Mouse (Mus musculus) heart, embryonic 14.5 days (tissue): ENCODE measurements around the gene Chst5. TPM values are rescaled to one million over a fixed set of nuclear protein-coding genes. Genes with fewer than 3 reads are reported as not detected.

Source experiments
- ATAC-seq: fragments of 200-750 bp; cut with Nextera tagmentation; 2 replicates; pipeline ENCODE4 v1.8.0; 2017; ENCODE audit warnings: low read depth, moderate TSS enrichment; ENCODE audit not compliant: insufficient number of reproducible peaks, insufficient read depth, low FRiP score
- H3K27ac ChIP-seq, 2 experiments: fragments of 200-500 bp in 1 of 2; fragments of 300-500 bp in 1 of 2; sonication (generic) in 1 of 2; replicated peaks in 1 of 2; 2 replicates each; pipeline ENCODE4 v1.5.1; 2012 to 2014; ENCODE audit warnings: low read depth in 2 of 2, low read length in 2 of 2, control low read depth in 1 of 2, mild to moderate bottlenecking in 1 of 2, mixed read lengths in 1 of 2; ENCODE audit not compliant: control insufficient read depth in 1 of 2, insufficient read depth in 1 of 2
- H3K27me3 ChIP-seq: fragments of 300-500 bp; sonication (generic); 2 replicates; pipeline ENCODE4 v1.6.1; 2014; ENCODE audit warnings: mild to moderate bottlenecking, low read length, control low read depth; ENCODE audit not compliant: control insufficient read depth, insufficient read depth
- H3K36me3 ChIP-seq: fragments of 300-500 bp; sonication (generic); 2 replicates; pipeline ENCODE4 v1.6.1; 2014; ENCODE audit warnings: mild to moderate bottlenecking, control low read depth, low read length, mixed read lengths; ENCODE audit not compliant: control insufficient read depth, insufficient read depth
- H3K4me1 ChIP-seq, 2 experiments: fragments of 200-500 bp in 1 of 2; fragments of 300-500 bp in 1 of 2; sonication (generic) in 1 of 2; 2 replicates each; pipeline ENCODE4 v1.6.1; 2012 to 2014; ENCODE audit warnings: low read length in 2 of 2, control low read depth in 1 of 2, mixed read lengths in 1 of 2; ENCODE audit not compliant: control insufficient read depth in 2 of 2, insufficient read depth in 2 of 2
- H3K4me2 ChIP-seq: fragments of 300-500 bp; sonication (generic); 2 replicates; pipeline ENCODE4 v1.6.1; 2014; ENCODE audit warnings: mild to moderate bottlenecking, low read length
- H3K4me3 ChIP-seq, 2 experiments: fragments of 200-500 bp in 1 of 2; fragments of 300-500 bp in 1 of 2; sonication (generic) in 1 of 2; 2 replicates each; pipeline ENCODE4 v1.5.1; 2012 to 2014; ENCODE audit warnings: low read length in 2 of 2, mild to moderate bottlenecking in 2 of 2, control low read depth in 1 of 2, low read depth in 1 of 2, moderate library complexity in 1 of 2; ENCODE audit not compliant: control insufficient read depth in 1 of 2, insufficient read depth in 1 of 2
- H3K9ac ChIP-seq: fragments of 300-500 bp; sonication (generic); 2 replicates; pipeline ENCODE4 v1.6.1; 2014; ENCODE audit warnings: mild to moderate bottlenecking, low read length
- H3K9me3 ChIP-seq: fragments of 300-500 bp; sonication (generic); 2 replicates; pipeline ENCODE4 v1.6.1; 2016; ENCODE audit warnings: low read length, control low read depth; ENCODE audit not compliant: control insufficient read depth
- WGBS: fragments of 180-500 bp; shearing (Covaris S2); extraction: QIAGEN DNeasy Blood & Tissue Kit; methylation state at CpG from one replicate; pipeline ENCODE4 v1.1.7; 2014; 5-methylcytosine and 5-hydroxymethylcytosine counted together
- polyA plus RNA-seq: library from polyadenylated mRNA; unstranded; fragments of >200 nt; fragmentation: Nextera tagmentation; extraction: Ambion mirVana; gene quantifications from 2 replicates; pipeline ENCODE4 v1.2.1, GENCODE M21; 2014

The Chst5 gene
- polyA plus RNA-seq, 1 experiment from 2014 or later: 0.12 TPM

DNA sequence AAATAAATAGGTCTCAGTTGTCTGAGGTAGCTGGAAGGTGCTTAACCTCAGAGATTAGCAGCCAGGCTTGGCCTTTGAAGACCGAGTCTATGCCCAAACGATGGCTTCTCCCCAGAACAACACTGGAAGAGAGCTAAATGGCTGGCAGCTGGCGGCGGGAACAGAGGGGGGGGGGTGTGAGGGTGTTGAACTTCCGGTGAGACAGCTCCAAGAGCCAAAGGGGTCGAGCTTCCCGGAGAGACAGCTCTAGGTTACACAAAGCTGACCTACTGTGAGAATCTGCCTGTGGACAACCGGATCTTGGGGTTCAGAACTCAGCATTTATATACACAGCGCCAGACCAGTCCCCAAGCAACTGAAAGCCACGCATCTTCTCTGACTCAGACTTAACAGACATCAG is 11.7 kb downstream of the Chst5 start:
- peaks cover 5 to 7% of the 10 kb centered on the region in 2 experiments; a peak in 1 of 4 replicates for H3K4me1 ChIP-seq
- H3K4me2 ChIP-seq: no peak overlapping the region
- H3K4me3 ChIP-seq: no peak overlapping the region
- H3K36me3 ChIP-seq: no peaks in the 10 kb centered on the region
- no peak overlapping the region for H3K27ac ChIP-seq
- no peaks in the 10 kb centered on the region for H3K9me3 ChIP-seq
- WGBS: 36% methylated on average over 10 of the region's 10 CpGs
- H3K9ac ChIP-seq: no peak overlapping the region
- no peak; the same call in 1 of the 2 replicates for ATAC-seq
- H3K27me3 ChIP-seq: no peaks in the 10 kb centered on the region

DNA sequence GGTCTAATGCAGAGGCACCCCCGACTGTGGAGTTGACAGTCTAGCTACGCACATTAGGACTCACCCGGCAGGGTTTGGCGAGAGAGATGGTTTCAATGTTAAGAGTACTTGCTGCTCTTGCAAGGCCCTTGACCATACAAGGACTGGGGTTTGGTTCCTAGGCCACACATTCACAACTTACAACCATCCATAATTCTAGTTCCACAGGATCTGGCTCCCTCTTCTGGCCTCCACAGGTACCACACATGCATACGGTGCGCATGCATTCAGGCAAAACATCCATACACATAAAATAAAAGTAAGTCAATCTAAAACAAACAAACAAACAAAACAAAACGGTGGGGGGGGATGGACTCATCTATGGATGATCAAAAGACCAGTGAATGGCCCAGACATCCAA is 15.3 kb downstream of the Chst5 start:
- Histone ChIP-seq H3K4me2 (no peak overlapping the region), H3K9me3 (no peaks in the 10 kb centered on the region), H3K27ac (no peak overlapping the region), H3K4me1 (peaks cover 0 to 2% of the 10 kb centered on the region in 2 experiments; a peak in 1 of 4 replicates), H3K9ac (no peak overlapping the region), H3K4me3 (no peak overlapping the region), H3K27me3 (peaks cover 22% of the 10 kb centered on the region), H3K36me3 (no peaks in the 10 kb centered on the region)
- WGBS: 87% methylated on average over 7 of the region's 7 CpGs
- no peak for ATAC-seq

DNA sequence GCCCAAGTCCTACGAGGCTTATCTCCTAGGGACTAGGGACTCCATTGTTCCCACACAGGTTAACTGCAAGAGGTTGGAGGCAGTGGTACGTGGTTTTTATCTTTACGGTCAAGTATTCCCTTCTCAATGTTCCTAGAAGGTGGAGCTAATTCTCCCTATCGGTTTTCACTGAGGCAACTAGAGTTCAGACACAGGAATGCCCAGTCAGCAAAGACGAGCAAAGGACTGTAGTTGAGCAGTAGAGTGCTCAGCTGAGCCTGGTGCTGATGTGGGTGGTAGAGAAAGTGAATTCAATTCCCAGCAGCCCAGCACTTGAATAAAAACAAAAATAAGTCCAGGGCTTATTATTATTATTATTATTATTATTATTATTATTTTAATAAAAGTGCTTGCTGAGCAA is 17.6 kb downstream of the Chst5 start:
- H3K27me3 ChIP-seq: peaks cover 40% of the 10 kb centered on the region
- peaks cover 5% of the 10 kb centered on the region in 2 experiments; a peak in 3 of 4 replicates for H3K4me1 ChIP-seq
- no peak overlapping the region for H3K4me3 ChIP-seq
- H3K9me3 ChIP-seq: no peaks in the 10 kb centered on the region
- no peak overlapping the region for H3K9ac ChIP-seq
- 38% methylated on average over 5 of the region's 5 CpGs for WGBS
- H3K36me3 ChIP-seq: no peaks in the 10 kb centered on the region
- no peak overlapping the region for H3K4me2 ChIP-seq
- no peak overlapping the region for H3K27ac ChIP-seq
- ATAC-seq: no peak

DNA sequence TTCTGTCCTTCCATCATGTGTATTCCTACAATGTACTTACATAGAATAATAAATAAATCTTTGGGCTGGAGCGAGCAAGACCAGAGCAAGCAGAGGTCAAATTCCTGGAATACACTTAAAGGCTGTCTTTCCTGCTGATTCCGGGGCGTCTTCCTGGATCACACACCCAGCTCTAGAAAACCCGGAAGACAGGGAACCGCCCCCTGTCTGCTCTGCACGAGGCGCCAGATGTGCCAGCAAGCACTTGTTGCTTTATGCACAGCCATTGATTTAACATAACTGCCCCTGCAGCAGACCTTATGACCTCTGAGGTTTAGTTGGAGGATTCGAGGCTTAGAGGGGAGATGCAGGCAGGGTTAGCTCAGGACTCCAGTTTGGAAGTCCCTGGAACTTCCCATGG is 18.3 kb downstream of the Chst5 start:
- no peaks in the 10 kb centered on the region for H3K9me3 ChIP-seq
- H3K4me2 ChIP-seq: no peak overlapping the region
- ATAC-seq: no peak
- no peak overlapping the region for H3K27ac ChIP-seq
- no peak overlapping the region for H3K9ac ChIP-seq
- H3K36me3 ChIP-seq: no peaks in the 10 kb centered on the region
- no peak overlapping the region for H3K4me3 ChIP-seq
- WGBS: 32% methylated on average over 8 of the region's 8 CpGs
- peaks cover 40% of the 10 kb centered on the region for H3K27me3 ChIP-seq
- H3K4me1 ChIP-seq: peaks cover 5% of the 10 kb centered on the region in 2 experiments; a peak in 3 of 4 replicates

DNA sequence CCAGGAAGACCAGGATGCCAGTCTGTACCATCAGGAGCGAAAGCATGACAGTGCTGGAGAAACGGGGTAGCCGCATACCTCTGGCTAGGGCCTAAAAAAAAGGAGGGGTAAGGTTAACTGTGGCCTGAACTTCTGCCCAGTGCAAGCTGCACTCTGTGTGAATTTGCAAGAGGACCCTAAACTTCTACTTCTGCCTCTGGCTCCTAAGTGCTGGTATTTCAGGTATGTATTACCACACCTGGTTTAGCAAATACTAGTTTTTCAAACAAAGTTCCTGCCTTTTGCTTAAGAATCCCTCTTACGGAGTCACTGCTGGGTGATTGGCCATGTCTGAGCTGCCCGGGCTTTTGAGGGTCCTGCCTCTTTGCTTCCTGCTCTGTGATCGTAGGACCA is 19.3 kb downstream of the Chst5 start:
- no peaks in the 10 kb centered on the region for H3K36me3 ChIP-seq
- ATAC-seq: no peak
- H3K27me3 ChIP-seq: peaks cover 40% of the 10 kb centered on the region
- no peak overlapping the region for H3K4me3 ChIP-seq
- H3K4me1 ChIP-seq: peaks cover 5% of the 10 kb centered on the region in 2 experiments; a peak in 3 of 4 replicates
- H3K27ac ChIP-seq: no peak overlapping the region
- 53% methylated on average over 6 of the region's 6 CpGs for WGBS
- H3K9me3 ChIP-seq: no peaks in the 10 kb centered on the region
- H3K4me2 ChIP-seq: no peak overlapping the region
- H3K9ac ChIP-seq: no peak overlapping the region

DNA sequence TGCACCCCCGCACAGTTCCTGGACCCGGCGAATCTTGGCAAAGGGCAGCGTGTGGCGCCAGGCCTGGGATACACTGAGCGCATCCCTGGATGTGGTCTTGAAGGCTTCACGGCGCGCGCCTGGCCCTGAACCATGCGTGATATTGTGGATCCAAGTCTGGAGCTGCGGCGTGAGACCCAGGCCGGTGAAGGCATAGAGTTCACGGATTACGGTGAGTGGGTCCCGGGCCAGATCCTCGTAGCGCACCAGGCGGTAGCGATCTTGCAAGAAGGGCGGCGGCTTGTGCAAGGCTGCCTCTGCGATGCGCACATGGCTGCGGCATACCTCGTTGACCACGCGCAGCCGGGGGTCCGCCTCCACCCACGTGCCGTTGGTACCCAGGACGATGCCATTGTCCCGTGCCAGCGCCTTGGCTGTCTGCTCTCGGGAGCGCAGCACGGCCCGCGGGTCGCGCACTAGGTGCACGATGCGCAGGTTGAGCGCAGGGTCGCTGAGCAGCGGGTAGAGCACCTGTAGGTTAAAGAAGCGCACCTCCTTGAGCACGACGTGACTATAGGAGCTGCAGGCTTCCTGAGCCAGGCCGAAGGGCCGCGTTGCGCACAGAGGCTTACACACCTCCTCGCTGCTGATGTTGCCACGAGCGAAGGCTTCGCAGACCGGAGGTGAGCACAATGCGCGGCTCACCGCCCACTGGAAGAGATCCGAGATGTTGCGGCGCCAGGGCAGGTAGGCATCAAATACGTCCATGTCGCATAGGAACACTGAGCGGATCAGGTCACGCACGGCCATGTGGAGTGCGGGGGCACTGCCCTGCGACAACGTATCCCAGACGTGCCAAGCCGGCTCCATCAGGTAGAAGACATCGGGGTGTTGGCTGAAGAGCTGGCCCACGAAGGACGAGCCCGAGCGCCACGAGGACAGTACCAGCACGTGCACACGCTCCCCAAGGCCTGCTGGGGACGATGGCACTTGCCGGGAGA is 20.0 kb downstream of the Chst5 start:
- no peak; the same call in 1 of the 2 replicates for ATAC-seq
- Histone ChIP-seq H3K9ac (no peak overlapping the region), H3K9me3 (no peaks in the 10 kb centered on the region), H3K4me2 (peak overlapping the region; percentile 51), H3K4me1 (peaks cover 5% of the 10 kb centered on the region in 2 experiments; a peak in 3 of 4 replicates), H3K27me3 (peaks cover 40% of the 10 kb centered on the region), H3K4me3 (peak overlapping the region; percentile 7 to 28; a peak in 3 of 4 replicates), H3K36me3 (no peaks in the 10 kb centered on the region), H3K27ac (no peak overlapping the region)
- 12% methylated on average over 86 of the region's 86 CpGs for WGBS

DNA sequence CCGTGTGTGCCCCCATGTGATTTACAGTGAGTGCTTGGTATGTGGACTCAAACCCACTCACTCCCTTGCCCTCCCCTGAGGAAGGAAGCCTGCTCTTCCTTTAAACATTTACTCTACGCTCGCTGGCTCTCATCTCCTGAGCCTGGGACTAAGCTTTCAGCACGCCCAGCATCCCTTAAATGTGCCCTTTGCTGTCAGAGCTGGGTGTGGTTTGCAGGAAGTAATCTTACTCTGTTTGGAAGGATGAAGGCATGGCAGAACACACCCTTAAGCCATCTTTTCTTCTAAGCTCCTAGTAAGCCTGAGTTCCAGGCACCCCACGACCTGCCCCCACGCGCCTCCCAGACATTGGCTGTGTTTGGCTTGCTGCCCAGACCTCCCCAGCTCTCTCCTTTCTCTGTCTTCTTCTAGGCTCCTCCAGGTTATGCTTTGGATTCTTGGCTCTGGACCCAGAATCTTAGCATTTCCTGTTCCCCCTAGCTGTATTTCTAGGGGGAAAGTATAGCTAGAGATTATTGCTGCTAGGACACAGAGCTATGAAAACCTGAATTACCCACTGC is 22.1 kb downstream of the Chst5 start:
- no peak for ATAC-seq
- WGBS: 23% methylated on average over 7 of the region's 7 CpGs
- H3K27me3 ChIP-seq: peaks cover 40% of the 10 kb centered on the region
- peaks cover 5% of the 10 kb centered on the region in 2 experiments; a peak in 3 of 4 replicates for H3K4me1 ChIP-seq
- H3K27ac ChIP-seq: no peak overlapping the region
- no peak overlapping the region for H3K9ac ChIP-seq
- H3K9me3 ChIP-seq: no peaks in the 10 kb centered on the region
- no peaks in the 10 kb centered on the region for H3K36me3 ChIP-seq
- H3K4me2 ChIP-seq: no peak overlapping the region
- no peak overlapping the region for H3K4me3 ChIP-seq
